Mouse (Mus musculus) myocyte (in vitro differentiated cells): ENCODE results near the gene Rab26. TPM values are rescaled to one million over a fixed set of nuclear protein-coding genes. Genes with fewer than 3 reads are reported as not detected.

ENCODE experiments used
- H3K27me3 ChIP-seq: one replicate; pipeline ENCODE4 v1.6.1; 2011; ENCODE audit not compliant: control insufficient read depth, insufficient read depth, insufficient read length
- H3K36me3 ChIP-seq: one replicate; pipeline ENCODE4 v1.6.1; 2011; ENCODE audit not compliant: control insufficient read depth, insufficient read depth
- H3K4me2 ChIP-seq: one replicate; pipeline ENCODE4 v1.6.1; 2011; ENCODE audit warnings: low read depth, control low read depth
- H3K4me3 ChIP-seq: one replicate; pipeline ENCODE4 v1.5.1; 2011; ENCODE audit warnings: mild to moderate bottlenecking, control low read depth, moderate library complexity
- H3K79me2 ChIP-seq: one replicate; pipeline ENCODE4 v1.6.1; 2011; ENCODE audit not compliant: control insufficient read depth, insufficient read depth
- H3ac ChIP-seq: one replicate; pipeline ENCODE4 v1.6.1; 2011; ENCODE audit not compliant: control insufficient read depth, insufficient read length
- CEBPB ChIP-seq: IDR thresholded peaks from 2 replicates; pipeline ENCODE4 v1.6.1; 2011; ENCODE audit warnings: mild to moderate bottlenecking, moderate library complexity; ENCODE audit not compliant: poor library complexity, insufficient read depth, severe bottlenecking
- E2F4 ChIP-seq: IDR thresholded peaks from one replicate; pipeline ENCODE4 v1.6.1; 2011; ENCODE audit warnings: mild to moderate bottlenecking, control low read depth, moderate library complexity; ENCODE audit not compliant: insufficient read depth
- MAX ChIP-seq: IDR thresholded peaks from one replicate; pipeline ENCODE4 v1.6.1; 2011; ENCODE audit warnings: low read depth, mild to moderate bottlenecking, control low read depth
- MYOD1 ChIP-seq, 3 experiments: IDR thresholded peaks; one replicate each; pipeline ENCODE4 v1.6.1; 2011; ENCODE audit warnings: control low read depth in 2 of 3, low read depth in 2 of 3, mild to moderate bottlenecking in 2 of 3, moderate library complexity in 1 of 3; ENCODE audit not compliant: insufficient read length in 2 of 3, control insufficient read depth in 1 of 3
- MYOG ChIP-seq, 3 experiments: IDR thresholded peaks; one replicate each; pipeline ENCODE4 v1.6.1; 2011; ENCODE audit warnings: control low read depth in 2 of 3, low read depth in 2 of 3, mild to moderate bottlenecking in 2 of 3; ENCODE audit not compliant: insufficient read length in 2 of 3, control insufficient read depth in 1 of 3, insufficient read depth in 1 of 3
- POLR2A ChIP-seq: IDR thresholded peaks from one replicate; pipeline ENCODE4 v1.6.1; 2011; ENCODE audit warnings: low read depth, mild to moderate bottlenecking, control low read depth, moderate library complexity; ENCODE audit not compliant: insufficient read length
- POLR2AphosphoS2 ChIP-seq: IDR thresholded peaks from one replicate; pipeline ENCODE4 v1.6.1; 2011; ENCODE audit warnings: low read depth, control low read depth; ENCODE audit not compliant: insufficient read length
- REST ChIP-seq: IDR thresholded peaks from one replicate; pipeline ENCODE4 v1.6.1; 2011; ENCODE audit warnings: mild to moderate bottlenecking, control low read depth, moderate library complexity; ENCODE audit not compliant: insufficient read depth, insufficient read length
- SRF ChIP-seq: IDR thresholded peaks from one replicate; pipeline ENCODE4 v1.6.1; 2011; ENCODE audit warnings: low read depth; ENCODE audit not compliant: control insufficient read depth, insufficient read length
- TCF12 ChIP-seq: IDR thresholded peaks from one replicate; pipeline ENCODE4 v1.6.1; 2011; ENCODE audit warnings: mild to moderate bottlenecking, control low read depth; ENCODE audit not compliant: poor library complexity, insufficient read depth, severe bottlenecking
- TCF3 ChIP-seq: IDR thresholded peaks from one replicate; pipeline ENCODE4 v1.6.1; 2011; ENCODE audit warnings: low read depth, control low read depth; ENCODE audit not compliant: insufficient read length
- USF1 ChIP-seq: IDR thresholded peaks from one replicate; pipeline ENCODE4 v1.6.1; 2011; ENCODE audit warnings: low read depth, mild to moderate bottlenecking, control low read depth, moderate library complexity
- polyA plus RNA-seq: library from polyadenylated mRNA; unstranded; fragments of >200 nt; fragmentation: generic; extraction: Trizol; gene quantifications from one replicate; pipeline ENCODE4 v1.2.1, GENCODE M21; 2012; ENCODE audit warnings: missing spikeins

The Rab26 gene
- polyA plus RNA-seq, 1 experiment, result 0.35 TPM

DNA sequence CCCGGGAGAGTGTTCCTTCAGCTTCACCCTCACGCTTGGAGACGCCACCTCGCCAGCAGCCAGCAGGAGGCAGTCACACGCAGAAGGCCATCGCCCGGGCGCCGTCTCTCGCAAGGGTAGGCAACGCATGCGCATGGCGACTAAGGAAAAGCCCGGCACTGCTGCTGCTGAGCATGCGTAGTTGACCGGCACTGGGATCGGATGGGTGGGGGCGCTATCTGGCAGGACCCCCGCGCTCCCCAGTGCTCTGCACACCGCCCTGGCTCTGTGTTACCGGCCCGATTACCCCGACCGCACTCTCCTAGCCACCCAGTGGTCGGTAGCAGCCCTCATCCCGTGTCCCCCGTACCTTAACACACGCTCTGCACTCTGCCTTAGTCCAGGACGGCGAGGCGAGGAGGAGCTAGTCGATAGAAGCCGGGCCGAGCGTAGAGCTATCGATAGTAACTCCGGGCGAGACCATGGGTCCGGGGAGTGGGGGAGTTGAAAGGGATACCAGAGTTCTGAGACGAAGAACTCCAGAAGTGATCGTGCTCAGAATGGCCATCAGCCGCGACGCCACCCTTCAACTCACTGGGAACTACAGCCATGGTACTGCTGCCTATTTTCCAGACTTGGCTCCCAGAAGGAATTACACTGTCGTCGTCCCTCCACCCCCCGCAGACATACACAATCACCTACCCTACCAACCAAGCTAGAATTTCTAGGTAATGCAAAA lies 55.2 kb downstream of the Rab26 start, which contains the start of gene Mlst8:
TSS of gene Mlst8 (minus strand) at position 416 of the 718 bp plus-strand sequence.
- Histone ChIP-seq H3K79me2 (peaks cover 6% of the 10 kb centered on the region), H3K4me2 (peak within 1 kb of the TSS; percentile 95), H3ac (peak within 1 kb of the TSS; percentile 26), H3K36me3 (peaks cover 18% of the 10 kb centered on the region), H3K27me3 (no peaks in the 10 kb centered on the region), H3K4me3 (peak within 1 kb of the TSS; percentile 56)
- TF ChIP-seq POLR2A (peak; percentile 88), POLR2AphosphoS2 (peak; percentile 80), TCF12 (no peak), CEBPB (0 out of 2 replicates have a peak, but pooled peaks have one; percentile 10), MAX (no peak), SRF (peak; percentile 77), MYOD1 (IDR thresholded peaks at IDR 0.05; ENCODE audit: control insufficient read depth in 1 of 3, insufficient read length in 2 of 3, low read depth in 2 of 3) (peak in 1 of 3 experiments; percentile 18)

- no peaks in the 10 kb centered on the region for H3K27me3 ChIP-seq
- H3K4me3 ChIP-seq, result peak overlapping the region; percentile 56
- TF ChIP-seq MAX, result no peak
- TF ChIP-seq POLR2AphosphoS2, result no peak
- TF ChIP-seq REST, result no peak
- no peak for TF ChIP-seq MYOG (IDR thresholded peaks at IDR 0.05; ENCODE audit: control insufficient read depth in 1 of 3, insufficient read depth in 1 of 3, insufficient read length in 2 of 3, low read depth in 2 of 3)
- no peak for TF ChIP-seq TCF12
- TF ChIP-seq MYOD1 (IDR thresholded peaks at IDR 0.05; ENCODE audit: control insufficient read depth in 1 of 3, insufficient read length in 2 of 3, low read depth in 2 of 3), result no peak
- no peak for TF ChIP-seq CEBPB
- TF ChIP-seq SRF, result no peak
- TF ChIP-seq POLR2A, result no peak
- TF ChIP-seq E2F4, result no peak
- no peak for TF ChIP-seq TCF3
- TF ChIP-seq USF1, result no peak
- peaks cover 18% of the 10 kb centered on the region for H3K36me3 ChIP-seq
- peak overlapping the region; percentile 26 for H3ac ChIP-seq
- H3K79me2 ChIP-seq, result peaks cover 6% of the 10 kb centered on the region
- peak overlapping the region; percentile 95 for H3K4me2 ChIP-seq
These were observed 55.9 kb downstream of the Rab26 start for GRCm38 (mm10) chr17:24477985-24478600.

Other genes starting within 250 kb of the Rab26 start
- not detected for gene Abca17, start 183.1 kb downstream of the Rab26 start, polyA plus RNA-seq
- gene Abca3, start 182.3 kb downstream of the Rab26 start, polyA plus RNA-seq, result 1.4 TPM
- 53.7 TPM for gene Rnps1, start 119.6 kb downstream of the Rab26 start, polyA plus RNA-seq
- gene Eci1, start 107.6 kb downstream of the Rab26 start, polyA plus RNA-seq, result 52.6 TPM
- gene Dnase1l2, start 91.1 kb downstream of the Rab26 start, polyA plus RNA-seq, result 1.0 TPM
- 18.7 TPM for gene E4f1, start 63.9 kb downstream of the Rab26 start, polyA plus RNA-seq
- 53.7 TPM for gene Pgp, start 63.8 kb downstream of the Rab26 start, polyA plus RNA-seq
- 0.53 TPM for gene Bricd5, start 60.3 kb downstream of the Rab26 start, polyA plus RNA-seq
- 16.5 TPM for gene Mlst8, start 55.1 kb downstream of the Rab26 start, polyA plus RNA-seq
- gene Caskin1, start 45.6 kb downstream of the Rab26 start, polyA plus RNA-seq, result 0.16 TPM
- 112 TPM for gene Traf7, start 6.3 kb downstream of the Rab26 start, polyA plus RNA-seq
- gene Pkd1, start 15.6 kb upstream of the Rab26 start, polyA plus RNA-seq, result 47.2 TPM
- 49.5 TPM for gene Tsc2, start 98.4 kb upstream of the Rab26 start, polyA plus RNA-seq
- gene Nthl1, start 98.5 kb upstream of the Rab26 start, polyA plus RNA-seq, result 20.2 TPM
- 19.1 TPM for gene Slc9a3r2, start 116.1 kb upstream of the Rab26 start, polyA plus RNA-seq
- gene Npw, start 124.2 kb upstream of the Rab26 start, polyA plus RNA-seq, result not detected
- 49.7 TPM for gene Zfp598, start 135.5 kb upstream of the Rab26 start, polyA plus RNA-seq
- gene Syngr3, start 155.7 kb upstream of the Rab26 start, polyA plus RNA-seq, result 0.29 TPM
- gene Gfer, start 161.9 kb upstream of the Rab26 start, polyA plus RNA-seq, result 47.7 TPM
- 0.54 TPM for gene Noxo1, start 162.0 kb upstream of the Rab26 start, polyA plus RNA-seq
- gene Tbl3, start 173.4 kb upstream of the Rab26 start, polyA plus RNA-seq, result 66.6 TPM
- gene Rnf151, start 183.9 kb upstream of the Rab26 start, polyA plus RNA-seq, result 0.36 TPM
- gene Rps2, start 183.9 kb upstream of the Rab26 start, polyA plus RNA-seq, result 178 TPM
- 547 TPM for gene Ndufb10, start 190.3 kb upstream of the Rab26 start, polyA plus RNA-seq
- 1.7 TPM for gene Rpl3l, start 193.6 kb upstream of the Rab26 start, polyA plus RNA-seq
- gene Msrb1, start 202.4 kb upstream of the Rab26 start, polyA plus RNA-seq, result 73.9 TPM
- gene Hs3st6, start 218.8 kb upstream of the Rab26 start, polyA plus RNA-seq, result not detected